Mouse (Mus musculus) myocyte (in vitro differentiated cells): Measurements from ENCODE around the gene Mrps27.

Source experiments
- CEBPB ChIP-seq: IDR thresholded peaks from 2 replicates; pipeline ENCODE4 v1.6.1; 2011; ENCODE audit warnings: mild to moderate bottlenecking, moderate library complexity; ENCODE audit not compliant: poor library complexity, insufficient read depth, severe bottlenecking
- E2F4 ChIP-seq: IDR thresholded peaks from one replicate; pipeline ENCODE4 v1.6.1; 2011; ENCODE audit warnings: mild to moderate bottlenecking, control low read depth, moderate library complexity; ENCODE audit not compliant: insufficient read depth
- MAX ChIP-seq: IDR thresholded peaks from one replicate; pipeline ENCODE4 v1.6.1; 2011; ENCODE audit warnings: low read depth, mild to moderate bottlenecking, control low read depth
- MYOD1 ChIP-seq, 3 experiments: IDR thresholded peaks; one replicate each; pipeline ENCODE4 v1.6.1; 2011; ENCODE audit warnings: control low read depth in 2 of 3, low read depth in 2 of 3, mild to moderate bottlenecking in 2 of 3, moderate library complexity in 1 of 3; ENCODE audit not compliant: insufficient read length in 2 of 3, control insufficient read depth in 1 of 3
- POLR2A ChIP-seq: IDR thresholded peaks from one replicate; pipeline ENCODE4 v1.6.1; 2011; ENCODE audit warnings: low read depth, mild to moderate bottlenecking, control low read depth, moderate library complexity; ENCODE audit not compliant: insufficient read length
- POLR2AphosphoS2 ChIP-seq: IDR thresholded peaks from one replicate; pipeline ENCODE4 v1.6.1; 2011; ENCODE audit warnings: low read depth, control low read depth; ENCODE audit not compliant: insufficient read length
- SRF ChIP-seq: IDR thresholded peaks from one replicate; pipeline ENCODE4 v1.6.1; 2011; ENCODE audit warnings: low read depth; ENCODE audit not compliant: control insufficient read depth, insufficient read length
- TCF12 ChIP-seq: IDR thresholded peaks from one replicate; pipeline ENCODE4 v1.6.1; 2011; ENCODE audit warnings: mild to moderate bottlenecking, control low read depth; ENCODE audit not compliant: poor library complexity, insufficient read depth, severe bottlenecking
- TCF3 ChIP-seq: IDR thresholded peaks from one replicate; pipeline ENCODE4 v1.6.1; 2011; ENCODE audit warnings: low read depth, control low read depth; ENCODE audit not compliant: insufficient read length
- USF1 ChIP-seq: IDR thresholded peaks from one replicate; pipeline ENCODE4 v1.6.1; 2011; ENCODE audit warnings: low read depth, mild to moderate bottlenecking, control low read depth, moderate library complexity

DNA sequence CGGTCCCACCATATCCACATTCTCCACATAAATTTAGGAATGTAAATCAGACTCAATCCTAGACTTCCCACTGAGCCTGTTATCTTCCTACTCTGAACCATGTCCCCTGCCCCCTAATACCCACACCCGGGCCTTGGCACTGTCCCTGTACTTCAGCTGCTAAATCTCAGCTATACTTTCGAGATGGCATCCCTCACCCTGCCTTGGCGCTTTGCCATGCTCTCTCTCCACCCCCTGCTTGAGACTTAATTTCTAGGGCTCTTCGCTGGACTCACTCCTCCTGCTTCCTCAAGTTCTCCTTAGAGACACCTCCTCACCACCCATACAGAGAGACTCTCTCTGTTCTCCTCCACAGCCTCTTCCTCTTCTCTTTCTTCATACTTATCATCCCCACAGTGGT lies 44.7 kb upstream of the Mrps27 start:
- no peak for TF ChIP-seq MYOD1 (IDR thresholded peaks at IDR 0.05; ENCODE audit: control insufficient read depth in 1 of 3, insufficient read length in 2 of 3, low read depth in 2 of 3)
- no peak for TF ChIP-seq POLR2A
- TF ChIP-seq POLR2AphosphoS2, result no peak
- TF ChIP-seq MAX, result no peak
- no peak for TF ChIP-seq E2F4
- TF ChIP-seq USF1, result no peak
- TF ChIP-seq TCF12, result no peak
- no peak for TF ChIP-seq SRF
- TF ChIP-seq TCF3, result no peak
- no peak for TF ChIP-seq CEBPB
